Mouse (Mus musculus): Measurements from ENCODE around the gene Pkn2. TPM values are rescaled to one million over a fixed set of nuclear protein-coding genes. Genes with fewer than 3 reads are reported as not detected.

Gene Pkn2
- polyA plus RNA-seq, 1 experiment from 2014 or later, result 43.0 TPM

GRCm38 (mm10) chr3:142852911-142853310 is 28.9 kb downstream of the Pkn2 start:
- H3K4me2 ChIP-seq, result no peak overlapping the region
- H3K27ac ChIP-seq (ENCODE audit: low read depth, low read length), result no peak overlapping the region
- DNase-seq (ENCODE audit: low spot score, missing footprints) (no peak), ATAC-seq (ENCODE audit: low FRiP score) (no peak)
- WGBS, result 97% methylated on average over 3 of the region's 3 CpGs
- H3K27me3 ChIP-seq (ENCODE audit: control insufficient read depth, insufficient read depth, low read length), result no peaks in the 10 kb centered on the region
- H3K4me1 ChIP-seq (ENCODE audit: control insufficient read depth, insufficient read depth, low read length), result no peaks in the 10 kb centered on the region
- H3K9ac ChIP-seq (ENCODE audit: low read length), result no peak overlapping the region
- no peaks in the 10 kb centered on the region for H3K36me3 ChIP-seq (ENCODE audit: control insufficient read depth, insufficient read depth, low read length)
- no peaks in the 10 kb centered on the region for H3K9me3 ChIP-seq (ENCODE audit: control insufficient read depth, low read length)
- no peak overlapping the region for H3K4me3 ChIP-seq (ENCODE audit: low read depth, low read length)

- no peaks in the 10 kb centered on the region for H3K4me1 ChIP-seq (ENCODE audit: control insufficient read depth, insufficient read depth, low read length)
- H3K4me3 ChIP-seq (ENCODE audit: low read depth, low read length), result no peak overlapping the region
- no peaks in the 10 kb centered on the region for H3K27me3 ChIP-seq (ENCODE audit: control insufficient read depth, insufficient read depth, low read length)
- H3K36me3 ChIP-seq (ENCODE audit: control insufficient read depth, insufficient read depth, low read length), result no peaks in the 10 kb centered on the region
- 93% methylated on average over 3 of the region's 3 CpGs for WGBS
- no peak overlapping the region for H3K4me2 ChIP-seq
- H3K9ac ChIP-seq (ENCODE audit: low read length), result no peak overlapping the region
- DNase-seq (ENCODE audit: low spot score, missing footprints) (no peak), ATAC-seq (ENCODE audit: low FRiP score) (no peak)
- H3K27ac ChIP-seq (ENCODE audit: low read depth, low read length), result no peak overlapping the region
- no peaks in the 10 kb centered on the region for H3K9me3 ChIP-seq (ENCODE audit: control insufficient read depth, low read length)
These were observed 30.2 kb downstream of the Pkn2 start for GRCm38 (mm10) chr3:142851631-142852030.

- H3K36me3 ChIP-seq (ENCODE audit: control insufficient read depth, insufficient read depth, low read length), result no peaks in the 10 kb centered on the region
- 30% methylated on average over 4 of the region's 4 CpGs for WGBS
- H3K9me3 ChIP-seq (ENCODE audit: control insufficient read depth, low read length), result no peaks in the 10 kb centered on the region
- H3K27ac ChIP-seq (ENCODE audit: low read depth, low read length), result no peak overlapping the region
- no peak overlapping the region for H3K4me2 ChIP-seq
- no peaks in the 10 kb centered on the region for H3K4me1 ChIP-seq (ENCODE audit: control insufficient read depth, insufficient read depth, low read length)
- no peak overlapping the region for H3K9ac ChIP-seq (ENCODE audit: low read length)
- ATAC-seq (ENCODE audit: low FRiP score) (no peak), DNase-seq (ENCODE audit: low spot score, missing footprints) (no peak)
- no peaks in the 10 kb centered on the region for H3K27me3 ChIP-seq (ENCODE audit: control insufficient read depth, insufficient read depth, low read length)
- no peak overlapping the region for H3K4me3 ChIP-seq (ENCODE audit: low read depth, low read length)
These were observed 41.8 kb downstream of the Pkn2 start for GRCm38 (mm10) chr3:142839961-142840360.

- no peak for DNase-seq (ENCODE audit: low spot score, missing footprints)
- H3K9ac ChIP-seq (ENCODE audit: low read length), result no peak overlapping the region
- no peak for ATAC-seq (ENCODE audit: low FRiP score)
- H3K27ac ChIP-seq (ENCODE audit: low read depth, low read length), result no peak overlapping the region
- WGBS, result 97% methylated on average over 4 of the region's 4 CpGs
- no peaks in the 10 kb centered on the region for H3K27me3 ChIP-seq (ENCODE audit: control insufficient read depth, insufficient read depth, low read length)
- H3K9me3 ChIP-seq (ENCODE audit: control insufficient read depth, low read length), result no peaks in the 10 kb centered on the region
- no peak overlapping the region for H3K4me2 ChIP-seq
- no peaks in the 10 kb centered on the region for H3K4me1 ChIP-seq (ENCODE audit: control insufficient read depth, insufficient read depth, low read length)
- no peak overlapping the region for H3K4me3 ChIP-seq (ENCODE audit: low read depth, low read length)
- H3K36me3 ChIP-seq (ENCODE audit: control insufficient read depth, insufficient read depth, low read length), result no peaks in the 10 kb centered on the region
These were observed 47.0 kb downstream of the Pkn2 start for GRCm38 (mm10) chr3:142834761-142835160.

DNA sequence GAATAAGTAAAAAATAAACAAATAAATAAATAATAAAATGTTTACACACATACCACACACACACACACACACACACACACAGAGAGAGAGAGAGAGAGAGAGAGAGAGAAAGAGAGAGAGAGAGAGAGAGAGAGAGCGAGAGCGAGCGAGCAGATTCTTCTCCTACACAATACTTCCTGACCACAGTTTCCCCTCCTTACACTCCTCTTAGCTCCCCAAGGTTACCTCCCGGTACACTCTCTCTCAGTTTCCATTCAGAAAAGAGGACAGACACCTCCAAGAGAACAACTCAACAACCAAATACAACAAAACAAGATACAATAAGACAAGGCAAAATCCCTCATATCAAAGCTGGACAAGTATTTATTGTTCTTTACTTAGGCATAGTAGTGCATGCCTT is 47.8 kb downstream of the Pkn2 start:
- ATAC-seq (ENCODE audit: low FRiP score), result no peak
- H3K36me3 ChIP-seq (ENCODE audit: control insufficient read depth, insufficient read depth, low read length), result no peaks in the 10 kb centered on the region
- WGBS, result 91% methylated on average over 4 of the region's 4 CpGs

GRCm38 (mm10) chr3:142832910-142833309 is 48.9 kb downstream of the Pkn2 start:
- Histone ChIP-seq H3K27ac (ENCODE audit: low read depth, low read length) (no peak overlapping the region), H3K36me3 (ENCODE audit: control insufficient read depth, insufficient read depth, low read length) (no peaks in the 10 kb centered on the region), H3K4me3 (ENCODE audit: low read depth, low read length) (no peak overlapping the region), H3K9ac (ENCODE audit: low read length) (no peak overlapping the region), H3K9me3 (ENCODE audit: control insufficient read depth, low read length) (no peaks in the 10 kb centered on the region), H3K27me3 (ENCODE audit: control insufficient read depth, insufficient read depth, low read length) (no peaks in the 10 kb centered on the region), H3K4me2 (no peak overlapping the region), H3K4me1 (ENCODE audit: control insufficient read depth, insufficient read depth, low read length) (no peaks in the 10 kb centered on the region)
- WGBS, result 88% methylated on average over 3 of the region's 3 CpGs
- ATAC-seq (ENCODE audit: low FRiP score) (no peak), DNase-seq (ENCODE audit: low spot score, missing footprints) (peak; percentile 80)

More for the DNA sequence above, 47.8 kb downstream of the Pkn2 start:
- H3K27ac ChIP-seq (ENCODE audit: low read depth, low read length), result no peak overlapping the region
- no peaks in the 10 kb centered on the region for H3K27me3 ChIP-seq (ENCODE audit: control insufficient read depth, insufficient read depth, low read length)
- no peak overlapping the region for H3K9ac ChIP-seq (ENCODE audit: low read length)
- peak; percentile 45 for DNase-seq (ENCODE audit: low spot score, missing footprints)
- no peaks in the 10 kb centered on the region for H3K9me3 ChIP-seq (ENCODE audit: control insufficient read depth, low read length)
- H3K4me3 ChIP-seq (ENCODE audit: low read depth, low read length), result no peak overlapping the region
- no peaks in the 10 kb centered on the region for H3K4me1 ChIP-seq (ENCODE audit: control insufficient read depth, insufficient read depth, low read length)
- H3K4me2 ChIP-seq, result no peak overlapping the region

- 92% methylated on average over 4 of the region's 4 CpGs for WGBS
- H3K9me3 ChIP-seq (ENCODE audit: control insufficient read depth, low read length), result no peaks in the 10 kb centered on the region
- H3K4me3 ChIP-seq (ENCODE audit: low read depth, low read length), result no peak overlapping the region
- H3K9ac ChIP-seq (ENCODE audit: low read length), result no peak overlapping the region
- no peak overlapping the region for H3K27ac ChIP-seq (ENCODE audit: low read depth, low read length)
- ATAC-seq (ENCODE audit: low FRiP score), result no peak
- no peak overlapping the region for H3K4me2 ChIP-seq
- peak; percentile 67 for DNase-seq (ENCODE audit: low spot score, missing footprints)
- no peaks in the 10 kb centered on the region for H3K27me3 ChIP-seq (ENCODE audit: control insufficient read depth, insufficient read depth, low read length)
- H3K4me1 ChIP-seq (ENCODE audit: control insufficient read depth, insufficient read depth, low read length), result no peaks in the 10 kb centered on the region
- H3K36me3 ChIP-seq (ENCODE audit: control insufficient read depth, insufficient read depth, low read length), result peaks cover 4% of the 10 kb centered on the region; the same call in 1 of the 2 replicates
These were observed 55.2 kb downstream of the Pkn2 start for GRCm38 (mm10) chr3:142826449-142827146.

GRCm38 (mm10) chr3:142823606-142824005 is 58.2 kb downstream of the Pkn2 start:
- Histone ChIP-seq H3K36me3 (ENCODE audit: control insufficient read depth, insufficient read depth, low read length) (peaks cover 4% of the 10 kb centered on the region; the same call in 1 of the 2 replicates), H3K27ac (ENCODE audit: low read depth, low read length) (no peak overlapping the region), H3K9me3 (ENCODE audit: control insufficient read depth, low read length) (no peaks in the 10 kb centered on the region), H3K4me2 (no peak overlapping the region), H3K27me3 (ENCODE audit: control insufficient read depth, insufficient read depth, low read length) (no peaks in the 10 kb centered on the region), H3K4me1 (ENCODE audit: control insufficient read depth, insufficient read depth, low read length) (no peaks in the 10 kb centered on the region), H3K4me3 (ENCODE audit: low read depth, low read length) (no peak overlapping the region), H3K9ac (ENCODE audit: low read length) (no peak overlapping the region)
- ATAC-seq (ENCODE audit: low FRiP score), result no peak
- 92% methylated on average over 1 of the region's 1 CpGs for WGBS
- peak; percentile 31 for DNase-seq (ENCODE audit: low spot score, missing footprints)

- 100% methylated on average over 3 of the region's 3 CpGs for WGBS
- Histone ChIP-seq H3K4me1 (ENCODE audit: control insufficient read depth, insufficient read depth, low read length) (no peaks in the 10 kb centered on the region), H3K36me3 (ENCODE audit: control insufficient read depth, insufficient read depth, low read length) (no peaks in the 10 kb centered on the region), H3K27me3 (ENCODE audit: control insufficient read depth, insufficient read depth, low read length) (no peaks in the 10 kb centered on the region), H3K9ac (ENCODE audit: low read length) (no peak overlapping the region), H3K9me3 (ENCODE audit: control insufficient read depth, low read length) (no peaks in the 10 kb centered on the region), H3K4me2 (no peak overlapping the region), H3K4me3 (ENCODE audit: low read depth, low read length) (no peak overlapping the region), H3K27ac (ENCODE audit: low read depth, low read length) (no peak overlapping the region)
- ATAC-seq (ENCODE audit: low FRiP score) (no peak), DNase-seq (ENCODE audit: low spot score, missing footprints) (no peak)
These were observed 64.3 kb downstream of the Pkn2 start for GRCm38 (mm10) chr3:142817506-142817905.
